Mouse (Mus musculus): ENCODE measurements around the gene Sec14l2.
A peak's percentile ranks its signal among the peaks of the same experiment; 100 is the strongest.
"Not testable (repeated sequence)": the region's sequence is repeated elsewhere in the genome, so short reads cannot be mapped to it uniquely, and the experiment has no call there.

The Sec14l2 gene

DNA sequence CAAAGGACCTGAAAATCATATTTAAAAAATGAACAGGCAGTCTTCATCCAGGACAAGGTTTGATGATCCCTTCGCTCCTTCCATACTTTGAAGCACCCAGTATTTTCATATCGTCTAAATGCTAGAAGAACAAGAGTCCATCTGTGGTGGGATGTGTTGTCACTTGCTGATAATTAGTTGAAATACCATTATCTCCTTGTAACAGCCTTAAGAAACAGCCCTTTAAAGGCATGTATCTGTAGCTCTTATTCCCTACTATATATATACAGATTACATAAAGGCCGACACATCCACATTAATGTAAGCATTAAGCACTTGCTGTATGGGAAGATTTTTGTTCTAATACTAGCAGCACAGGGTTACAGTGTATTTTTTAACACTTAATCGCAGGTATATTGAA is 5.2 kb upstream of the Sec14l2 start:
- DNase-seq, result not testable (repeated sequence)

DNA sequence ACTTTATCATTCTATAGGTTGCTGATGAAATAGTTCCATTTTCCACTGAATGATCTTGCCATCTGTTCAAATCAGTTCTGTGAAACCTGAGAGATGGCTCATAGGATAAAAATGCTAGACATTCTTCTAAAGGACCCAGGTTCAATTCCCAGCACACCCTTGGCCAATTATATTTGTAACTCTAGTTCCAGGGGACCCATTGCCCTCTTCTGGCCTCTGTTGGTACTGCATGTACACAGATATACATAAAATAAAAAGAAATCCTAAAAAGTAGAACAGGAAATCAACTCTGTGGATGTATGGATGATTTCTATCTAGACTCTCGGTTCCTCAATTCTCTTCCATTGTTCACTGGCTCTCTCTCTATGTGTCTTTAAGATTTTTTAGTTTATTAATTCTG is 3.8 kb upstream of the Sec14l2 start:
- DNase-seq, result no peak

DNA sequence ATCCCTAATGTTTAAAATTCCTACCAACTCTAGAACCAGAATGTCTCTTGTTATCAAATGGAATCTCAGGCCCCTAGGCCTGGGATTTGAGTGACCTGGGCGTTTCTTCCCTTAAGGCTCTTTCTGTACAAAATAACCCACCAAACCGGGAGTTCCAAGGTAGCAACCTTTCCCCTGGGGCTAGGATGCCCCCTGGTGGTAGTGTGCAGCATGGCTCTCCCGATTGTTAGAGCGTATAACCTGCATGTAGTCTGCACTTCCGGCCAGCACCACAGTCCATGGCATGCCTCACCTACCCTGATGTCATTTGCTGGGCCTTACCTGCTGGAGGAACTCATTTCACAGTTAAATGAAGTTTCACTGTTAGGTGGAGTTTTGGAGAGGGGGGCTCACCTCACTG is 707 bp upstream of the Sec14l2 start:
- DNase-seq, result peak; percentile 60 to 74

DNA sequence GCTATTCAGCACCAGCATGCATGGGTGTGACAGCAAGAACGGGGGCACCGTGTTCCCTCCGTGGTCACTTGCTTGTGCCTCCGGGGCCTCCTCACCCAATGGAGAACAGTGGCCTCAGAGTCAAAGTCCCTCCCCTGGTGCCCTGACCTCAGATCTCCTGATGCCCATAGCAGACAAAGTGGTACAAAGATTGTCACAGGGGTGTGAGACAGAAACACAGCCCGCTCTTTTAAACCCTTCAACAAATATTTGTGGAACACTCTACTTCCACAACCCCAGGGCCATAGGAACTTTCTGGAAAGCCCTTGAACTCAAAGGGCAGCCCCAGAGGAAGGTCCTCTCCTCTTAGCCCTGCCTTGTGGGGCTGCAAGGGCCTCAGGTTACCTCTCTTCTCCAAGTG is 989 bp downstream of the Sec14l2 start:
- DNase-seq, result no peak

DNA sequence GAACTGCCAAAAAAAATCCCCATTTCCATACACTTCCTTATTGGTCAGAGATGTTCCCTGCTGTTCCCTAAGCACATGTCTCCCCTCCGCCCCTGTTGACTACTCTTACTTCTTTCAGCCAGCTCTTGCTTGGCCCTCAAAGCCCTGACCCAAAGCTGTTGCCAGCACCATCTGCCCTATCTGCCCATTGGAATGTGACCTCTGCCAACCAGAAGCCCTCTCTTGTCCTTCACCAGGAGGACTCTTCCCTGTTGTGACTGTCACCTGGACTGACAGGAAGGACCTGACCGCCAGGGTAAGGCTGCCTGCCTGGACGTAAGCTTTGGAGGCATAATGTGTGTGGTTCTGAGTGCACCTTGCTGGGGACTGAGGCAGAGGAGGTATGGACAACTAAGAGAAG is 1.5 kb downstream of the Sec14l2 start:
- no peak for DNase-seq

DNA sequence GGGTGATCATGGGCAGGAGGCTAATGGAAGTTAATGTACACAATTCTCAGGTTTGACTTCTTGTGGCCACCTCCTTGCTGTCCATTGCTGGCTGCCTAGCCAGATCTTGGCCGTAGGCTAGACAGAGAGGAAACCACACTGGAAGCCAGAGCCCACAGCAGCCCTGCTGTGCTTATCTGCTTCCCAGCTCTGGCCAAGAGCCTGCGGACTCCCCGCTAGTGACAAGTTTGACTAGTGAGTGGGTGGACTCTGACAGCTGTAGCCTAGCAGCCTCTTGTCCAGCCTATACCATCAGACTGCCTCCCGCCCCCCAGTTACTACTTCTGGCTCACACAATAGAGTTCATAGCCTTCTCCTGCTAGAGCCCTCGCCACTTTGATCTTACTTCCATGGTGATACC is 3.6 kb downstream of the Sec14l2 start:
- no peak for DNase-seq

DNA sequence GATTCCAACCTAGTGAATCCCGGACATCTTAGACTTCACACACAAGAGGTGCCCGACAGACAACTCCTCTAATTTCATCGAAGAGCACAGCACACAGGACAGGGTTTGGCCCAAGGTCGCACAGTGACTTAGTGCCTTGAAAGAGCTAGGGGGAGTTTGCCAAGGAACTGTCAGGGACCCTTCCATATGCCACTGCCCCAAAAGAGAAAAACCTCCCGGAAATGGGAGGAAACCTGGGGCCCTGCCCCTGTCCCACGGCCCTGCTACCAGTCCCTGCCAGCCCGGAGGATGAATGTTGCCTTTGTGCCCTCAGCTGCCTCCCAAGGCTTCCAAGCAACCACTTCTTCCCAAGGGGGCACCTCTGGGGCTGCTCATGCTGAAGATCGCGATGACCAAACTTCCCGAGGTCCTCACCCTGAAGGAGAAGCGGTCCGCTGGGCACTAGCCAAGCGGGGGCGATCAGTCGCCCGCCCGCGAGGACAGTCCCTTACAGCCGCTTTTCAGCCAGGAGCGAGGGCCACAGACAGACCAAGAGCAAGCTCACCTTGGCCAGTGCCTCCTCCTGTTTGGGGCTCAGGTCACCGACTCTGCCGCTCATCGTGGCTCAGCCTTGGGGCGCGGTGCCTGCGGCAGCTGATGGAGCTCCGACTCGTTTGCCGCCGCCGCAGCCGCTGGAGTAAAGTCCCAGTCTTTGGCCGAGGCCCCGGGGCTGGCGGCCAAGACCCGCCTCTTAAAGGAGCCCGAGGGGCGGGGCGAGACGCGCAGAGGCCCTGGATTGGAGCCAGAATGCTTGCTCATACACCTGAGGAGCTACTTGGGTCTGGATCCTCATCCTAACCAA is 4.9 kb downstream of the Sec14l2 start:
- peak; percentile 87 for DNase-seq

DNA sequence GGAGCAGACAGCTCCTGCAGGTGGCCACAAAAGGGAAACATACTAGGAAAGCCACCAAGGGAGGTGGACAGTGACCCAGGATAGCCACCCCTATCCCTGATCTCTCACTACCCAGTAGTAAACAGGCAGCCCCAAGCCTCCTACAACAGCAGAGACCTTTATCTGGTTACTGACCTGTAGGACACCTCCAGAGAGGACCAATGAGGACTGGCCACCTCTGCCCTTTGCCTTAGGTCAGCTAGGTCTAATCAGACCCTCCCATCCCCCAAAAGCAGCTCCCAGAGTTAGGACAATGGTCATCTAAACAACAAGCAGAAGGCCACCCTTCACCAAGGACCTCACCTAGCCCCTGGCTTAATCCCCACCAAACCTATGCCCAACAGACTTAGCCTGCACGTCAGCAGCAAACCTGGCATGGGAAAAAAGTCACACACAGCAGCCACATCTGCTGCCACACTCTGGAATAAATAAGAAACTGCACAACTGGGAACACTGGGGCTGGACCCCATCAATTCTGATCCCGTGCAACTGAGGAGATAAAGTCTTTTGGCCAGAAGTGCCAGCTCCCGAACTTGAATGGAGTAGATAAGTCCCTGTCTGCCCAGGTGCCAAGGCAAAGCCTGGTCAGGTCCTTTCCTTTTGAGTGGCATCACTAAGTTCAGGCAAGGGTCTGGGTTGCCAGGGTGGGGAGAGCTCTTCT is 5.7 kb downstream of the Sec14l2 start:
- no peak for DNase-seq

DNA sequence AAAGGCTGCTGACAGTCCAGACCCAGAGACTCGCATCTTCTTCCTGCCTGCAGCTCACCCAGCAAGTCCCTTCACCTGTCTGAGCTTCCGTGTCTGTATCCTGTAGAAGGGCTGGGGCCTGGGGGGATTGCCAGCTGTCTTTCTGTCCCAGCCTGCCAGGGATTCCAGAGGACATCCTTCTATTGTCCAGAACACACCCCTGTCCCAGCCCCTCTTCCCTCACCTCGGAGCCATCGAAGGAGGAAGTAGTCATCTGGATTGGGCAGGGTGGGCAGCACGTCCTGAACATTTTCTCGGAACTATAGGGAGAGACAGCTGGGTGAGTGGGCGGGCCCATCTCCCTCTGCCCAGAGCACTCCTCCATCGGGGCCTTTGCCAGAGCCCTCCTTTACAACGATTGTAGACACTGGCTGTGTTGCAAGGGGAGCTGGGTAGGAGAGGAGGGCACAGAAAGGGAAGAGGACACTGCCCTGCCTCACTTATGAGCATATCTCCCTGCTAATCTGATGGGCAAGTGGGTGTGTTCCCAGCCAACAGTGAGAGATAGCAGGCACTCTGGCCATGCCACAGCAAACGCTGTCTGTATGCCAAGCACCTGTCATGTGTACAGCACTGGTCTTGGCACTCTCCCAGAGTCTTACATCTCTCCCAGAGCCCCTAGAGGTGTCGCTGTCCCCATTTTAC is 6.6 kb downstream of the Sec14l2 start:
- DNase-seq, result no peak

DNA sequence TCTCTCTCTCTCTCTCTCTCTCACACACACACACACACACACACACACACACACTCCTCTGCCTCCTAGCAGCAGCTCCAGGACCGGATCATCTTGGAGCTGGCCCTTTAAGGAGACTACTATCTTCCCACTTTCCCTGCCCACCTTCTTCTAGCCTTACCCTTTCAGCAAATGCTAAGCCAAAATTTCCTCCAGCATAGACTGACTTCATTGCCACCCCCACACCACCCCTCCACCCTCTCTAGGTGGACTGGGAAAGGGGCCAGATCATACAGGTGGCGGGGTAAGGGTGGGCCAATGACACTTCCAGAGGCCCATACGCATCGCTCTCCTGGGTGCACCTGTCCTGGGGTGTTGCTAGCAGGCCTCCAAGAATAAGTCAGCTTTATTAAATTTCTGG is 7.8 kb downstream of the Sec14l2 start:
- no peak for DNase-seq

DNA sequence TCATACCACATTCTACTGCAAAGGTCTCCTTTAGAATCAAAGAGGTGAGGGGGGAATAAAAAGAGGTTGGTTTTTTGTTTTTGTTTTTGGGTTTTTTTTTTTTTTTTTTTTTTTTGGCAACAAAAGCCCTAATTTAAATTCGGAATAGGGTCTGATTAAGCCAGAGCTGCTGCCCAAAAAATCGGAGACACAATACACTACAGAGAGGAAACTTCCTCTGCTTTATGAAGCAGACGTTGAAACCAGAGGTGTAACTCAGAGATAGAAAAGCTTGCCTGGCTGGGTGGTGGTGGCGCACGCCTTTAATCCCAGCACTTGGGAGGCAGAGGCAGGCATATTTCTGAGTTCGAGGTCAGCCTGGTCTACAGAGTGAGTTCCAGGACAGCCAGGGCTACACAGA is 8.7 kb downstream of the Sec14l2 start:
- not testable (repeated sequence) for DNase-seq

DNA sequence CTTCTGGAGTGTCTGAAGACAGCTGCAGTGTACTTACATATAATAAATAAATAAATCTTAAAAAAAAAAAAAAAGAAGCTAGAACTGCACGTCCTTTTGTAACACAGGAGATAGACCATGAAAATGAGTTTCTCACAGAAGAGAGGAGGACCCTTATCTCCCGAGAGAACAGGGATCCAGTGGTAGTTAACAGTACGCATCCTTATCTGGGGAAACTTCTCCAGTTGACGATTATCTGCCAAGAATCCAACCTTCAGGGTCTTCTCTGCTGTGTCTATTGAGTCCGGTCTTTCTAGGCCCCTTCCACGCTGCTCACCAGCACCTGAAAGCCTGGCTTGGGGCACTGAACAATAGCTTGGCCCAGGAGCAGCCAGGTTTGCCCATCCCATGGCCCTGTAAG is 9.2 kb downstream of the Sec14l2 start:
- no peak for DNase-seq

DNA sequence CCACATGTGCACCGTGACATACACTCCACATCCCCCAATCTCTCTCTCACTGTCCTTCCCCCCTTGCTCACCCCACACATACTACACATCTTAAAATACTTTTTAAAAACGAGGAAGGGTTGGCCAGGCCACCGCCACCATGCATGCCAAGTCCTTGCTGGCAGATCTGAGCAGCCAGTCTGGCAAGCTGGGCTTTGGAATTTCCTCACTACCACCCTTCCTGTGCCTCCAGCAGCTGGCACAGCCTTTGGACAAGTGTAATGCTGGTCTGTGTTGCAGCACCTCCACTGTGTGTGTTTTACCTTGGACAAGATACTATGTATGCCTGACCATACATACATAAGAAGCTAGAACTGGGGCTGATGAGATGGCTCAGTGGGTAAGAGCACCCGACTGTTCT is 9.7 kb downstream of the Sec14l2 start:
- no peak for DNase-seq

DNA sequence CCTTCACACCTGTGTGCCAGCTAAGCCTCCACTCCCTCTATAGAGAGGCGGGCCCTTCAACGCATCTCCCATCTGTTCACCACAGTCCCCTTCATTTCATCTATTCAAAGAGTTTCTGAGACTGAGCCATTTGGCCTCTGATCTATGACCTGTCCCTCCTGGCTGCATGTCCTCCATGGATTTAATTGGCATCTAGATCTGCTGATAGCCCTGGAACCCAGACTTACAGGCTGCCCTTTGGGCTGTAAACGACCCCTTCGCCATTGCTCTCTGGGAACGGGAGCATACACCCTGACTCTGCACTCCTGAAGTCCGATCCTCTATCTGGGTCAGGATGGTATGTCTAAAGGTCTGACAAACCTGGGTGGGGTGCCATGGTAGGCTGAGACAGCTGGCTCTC is 10.4 kb downstream of the Sec14l2 start:
- no peak for DNase-seq

DNA sequence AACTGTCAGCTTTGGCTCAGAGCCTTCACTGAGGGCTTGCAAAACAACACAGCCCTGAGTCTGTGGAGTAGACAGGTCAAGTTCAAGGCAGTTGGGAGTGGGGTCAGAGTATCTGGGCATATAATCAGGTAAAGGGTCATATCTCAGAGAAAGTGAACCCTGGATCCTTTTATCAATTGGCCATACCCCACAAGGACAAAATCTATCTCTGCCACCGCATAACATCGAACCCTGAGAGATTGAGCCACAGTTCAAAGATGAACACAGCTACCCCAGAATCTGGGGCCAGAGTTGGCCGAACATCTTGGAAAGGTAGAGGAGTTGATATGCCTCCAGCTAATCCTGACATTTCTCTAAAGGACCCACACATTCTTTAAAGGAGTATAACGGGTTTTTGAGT is 11.2 kb downstream of the Sec14l2 start:
- no peak for DNase-seq

DNA sequence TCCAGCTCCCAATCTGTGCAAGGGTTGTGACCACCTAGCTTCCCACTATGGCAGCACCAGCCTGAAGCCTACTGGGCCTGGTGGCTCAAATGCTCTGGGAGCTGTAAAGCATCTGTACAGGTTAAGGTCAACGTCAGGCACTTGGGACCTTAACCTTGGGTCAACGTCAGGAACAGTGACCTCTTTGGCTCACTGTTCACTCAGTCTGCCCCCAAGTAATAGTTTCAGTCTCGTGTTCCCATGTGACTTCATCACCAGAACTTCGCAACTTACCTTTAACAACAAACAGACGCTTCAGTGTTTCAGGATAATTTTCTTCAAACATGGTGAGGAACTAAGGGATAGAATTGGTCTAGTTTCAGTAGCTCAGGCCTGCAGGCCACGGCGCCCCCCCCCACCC is 14.5 kb downstream of the Sec14l2 start:
- no peak for DNase-seq

DNA sequence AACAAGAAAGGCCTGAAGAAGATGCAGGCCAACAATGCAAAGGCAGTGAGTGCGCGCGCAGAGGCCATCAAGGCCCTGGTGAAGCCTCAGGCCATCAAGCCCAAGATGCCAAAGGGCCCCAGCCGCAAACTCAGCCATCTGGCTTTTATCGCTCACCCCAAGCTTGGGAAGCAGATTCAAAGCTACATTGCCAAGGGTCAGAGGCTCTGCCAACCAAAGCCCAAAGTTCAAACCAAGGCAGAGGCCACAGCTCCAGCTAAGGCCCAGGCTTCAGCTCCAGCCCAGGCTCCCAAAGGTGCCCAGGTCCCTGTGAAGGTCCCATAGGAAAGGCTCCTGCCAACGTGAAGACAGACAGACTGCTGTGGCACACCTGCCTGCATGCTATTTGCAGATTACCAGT is 15.3 kb downstream of the Sec14l2 start:
- not testable (repeated sequence) for DNase-seq

DNA sequence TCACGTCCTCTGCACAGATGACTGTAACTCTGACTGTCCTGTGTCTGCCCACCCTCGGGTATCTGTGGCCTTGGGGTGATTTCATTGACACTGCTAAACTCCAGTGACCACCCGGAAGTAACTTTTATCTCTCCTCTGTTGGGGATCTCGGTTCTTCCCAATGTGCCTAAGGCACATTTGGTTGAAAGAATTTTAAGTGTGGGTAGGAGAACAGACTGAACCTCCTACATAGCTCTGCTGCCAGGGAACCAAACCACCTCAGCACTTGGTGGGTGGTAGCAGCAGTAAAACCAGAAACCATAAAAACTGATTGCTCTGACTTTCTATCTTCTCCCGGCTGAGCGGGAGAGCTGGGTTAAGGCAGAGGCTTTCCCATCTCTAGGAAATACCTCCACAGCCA is 17.8 kb downstream of the Sec14l2 start:
- no peak for DNase-seq

DNA sequence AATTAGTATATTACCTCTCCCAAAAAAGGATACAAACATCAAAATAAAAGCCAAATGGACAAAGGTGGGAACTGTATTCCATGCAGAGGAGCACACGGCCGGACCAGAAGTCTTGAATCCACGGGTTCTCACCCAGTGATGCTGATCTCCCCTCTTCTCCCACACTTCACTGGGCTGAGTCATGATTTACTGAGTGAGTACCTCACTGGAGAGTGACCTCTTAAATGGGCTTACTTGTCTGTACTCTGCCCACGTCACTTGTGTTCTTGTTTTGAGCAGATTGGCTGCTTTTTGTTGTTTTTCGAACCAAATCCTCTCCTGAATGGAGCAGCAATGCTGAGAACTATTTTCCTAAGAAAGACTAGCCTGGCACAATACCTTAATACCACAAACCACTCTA is 18.2 kb downstream of the Sec14l2 start:
- no peak for DNase-seq

DNA sequence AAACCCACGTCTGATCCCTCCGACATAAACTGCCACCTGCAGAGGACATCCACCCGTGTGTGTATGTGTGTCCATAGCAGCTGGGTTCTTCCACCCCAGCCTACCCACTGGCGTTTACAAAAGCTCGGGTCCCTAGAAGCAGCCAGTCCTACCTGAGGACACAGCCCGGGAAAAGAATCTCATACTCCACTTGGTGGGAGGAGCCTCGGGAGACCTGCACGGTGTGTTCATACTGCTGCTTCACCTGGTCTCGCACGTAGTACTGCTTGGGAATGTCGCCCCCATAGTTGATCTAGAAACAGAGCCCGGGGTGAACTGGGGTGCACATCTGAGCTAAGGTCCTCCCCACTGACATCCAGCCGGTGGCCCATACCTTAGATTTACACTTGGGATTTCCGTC is 19.7 kb downstream of the Sec14l2 start:
- no peak for DNase-seq

DNA sequence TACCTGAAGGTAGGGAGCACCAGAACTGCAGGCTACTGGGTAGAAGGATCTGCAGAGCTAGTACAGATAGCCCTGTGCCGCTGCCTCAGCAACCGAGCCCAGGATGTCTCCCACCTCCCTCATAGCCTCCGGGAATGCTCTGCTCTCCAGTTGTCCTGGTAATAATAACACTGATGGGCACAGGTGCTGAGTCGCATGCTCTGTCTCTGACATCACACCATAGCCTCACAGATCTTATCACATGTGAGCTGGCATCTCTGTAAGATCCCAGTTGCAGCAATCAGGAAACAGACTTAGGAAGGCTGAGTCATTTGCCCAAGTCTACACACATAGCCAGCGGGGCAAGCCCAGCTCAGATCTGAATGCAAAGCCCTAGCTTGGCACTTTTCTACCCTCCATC is 21.4 kb downstream of the Sec14l2 start:
- no peak for DNase-seq

DNA sequence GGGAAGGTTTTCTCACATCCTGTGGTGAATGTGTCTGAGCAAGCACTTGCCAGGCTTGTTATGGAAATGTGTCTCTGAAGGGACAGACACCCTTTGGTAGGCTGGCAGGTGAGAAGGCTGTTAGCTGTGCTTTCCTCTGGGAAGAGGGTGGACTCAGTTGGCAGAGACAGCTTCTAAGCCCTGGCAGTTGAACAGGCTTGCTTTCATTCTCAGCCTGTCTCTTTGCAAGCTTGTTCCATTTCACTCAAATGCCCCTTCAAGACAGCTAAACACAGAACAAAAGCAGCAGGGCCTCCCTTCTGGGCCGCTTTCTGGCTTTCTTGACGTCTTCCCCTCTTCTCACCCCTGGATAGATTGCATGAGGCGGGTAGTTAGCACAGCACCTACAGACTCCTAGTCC is 23.8 kb downstream of the Sec14l2 start:
- no peak for DNase-seq

DNA sequence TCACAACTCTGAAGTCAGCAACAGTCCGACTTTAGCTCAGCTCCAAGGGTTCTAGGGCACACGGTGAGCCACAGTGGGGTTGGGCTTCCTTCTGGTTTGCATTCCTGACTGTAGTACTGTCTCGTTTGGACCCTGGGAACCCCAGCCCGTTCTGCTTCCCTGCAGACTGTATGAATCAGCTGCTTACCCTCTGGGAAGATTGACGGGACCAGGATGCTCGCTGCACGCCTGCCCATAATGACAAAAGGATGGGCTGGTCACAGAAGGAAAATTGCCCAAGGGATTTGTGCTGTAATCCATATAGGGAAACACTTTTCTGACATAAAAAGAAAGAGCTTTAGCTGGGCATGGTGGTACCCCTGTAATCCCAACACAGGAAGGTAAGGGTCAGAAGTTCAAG is 24.4 kb downstream of the Sec14l2 start:
- no peak for DNase-seq

DNA sequence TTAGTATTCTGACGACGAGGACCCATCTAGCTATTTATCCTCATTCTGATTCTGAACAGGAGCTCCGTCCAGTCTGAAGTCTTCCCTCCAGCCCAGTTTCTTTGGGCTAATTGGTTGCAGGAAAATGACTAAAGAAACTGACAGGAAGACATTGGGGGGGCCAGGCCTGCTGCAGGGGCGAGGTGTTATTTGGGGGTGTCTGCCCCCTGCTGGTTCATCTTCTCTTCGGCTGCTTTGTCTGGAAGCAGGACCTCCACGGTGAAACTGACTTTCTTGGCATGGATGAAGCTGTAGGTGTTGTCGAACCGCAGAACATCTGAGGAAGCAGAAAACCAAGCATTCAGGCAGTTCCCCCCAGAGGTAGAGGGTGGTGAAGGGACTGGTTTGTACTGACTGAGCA is 25.1 kb downstream of the Sec14l2 start:
- DNase-seq, result no peak
